Mouse (Mus musculus) A20 (cell line): ENCODE measurements around the gene Hcn1.
"Not testable (repeated sequence)": the region's sequence is repeated elsewhere in the genome, so short reads cannot be mapped to it uniquely, and the experiment has no call there.

Experiments used
- DNase-seq: peaks from one replicate; pipeline ENCODE4 v3.0.0-alpha.2; 2011; ENCODE audit warnings: low read depth, low spot score

Hcn1 gene

GRCm38 (mm10) chr13:117877787-117878186 lies 275.7 kb downstream of the Hcn1 start:
- no peak for DNase-seq

GRCm38 (mm10) chr13:117880471-117881225 lies 278.5 kb downstream of the Hcn1 start:
- no peak for DNase-seq

GRCm38 (mm10) chr13:117892076-117892475 lies 290.0 kb downstream of the Hcn1 start:
- DNase-seq, result no peak

DNA sequence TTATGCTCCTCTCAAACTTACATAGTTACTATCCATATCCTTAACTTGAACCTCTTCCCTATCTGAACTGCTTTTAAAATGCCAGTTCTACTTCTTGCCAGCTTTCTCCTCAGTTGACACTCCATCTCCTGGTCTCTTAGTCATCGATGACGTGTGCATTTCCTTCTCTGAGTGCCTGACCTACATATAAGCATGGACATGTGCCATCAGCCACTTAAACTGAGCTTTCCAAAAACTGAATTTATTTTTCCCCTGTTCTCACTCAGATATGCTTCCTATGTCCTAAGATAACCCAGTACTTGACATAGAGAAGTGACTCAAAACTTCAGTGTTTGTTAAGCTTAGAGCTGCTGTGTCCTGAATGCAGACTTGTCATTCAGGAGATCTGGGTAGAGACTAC lies 295.9 kb downstream of the Hcn1 start:
- no peak for DNase-seq

DNA sequence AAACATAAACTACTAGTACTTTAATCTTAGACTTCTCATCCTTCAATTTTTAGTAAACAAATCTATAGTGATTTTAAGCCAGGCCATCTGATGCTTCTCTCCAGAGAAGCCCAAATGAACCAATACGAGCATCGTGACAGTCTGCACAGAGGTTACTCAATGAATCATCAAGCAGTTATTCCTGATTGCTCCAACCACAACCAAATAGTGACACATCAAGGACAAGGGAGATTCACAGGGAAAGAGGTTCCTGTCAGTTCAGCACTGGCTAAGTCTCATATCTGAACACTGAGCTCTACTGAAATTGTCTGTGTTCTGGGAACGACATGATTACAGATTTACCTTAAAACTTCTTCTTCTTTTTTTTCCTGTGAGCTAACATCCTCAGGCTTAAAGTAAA lies 305.7 kb downstream of the Hcn1 start:
- no peak for DNase-seq

GRCm38 (mm10) chr13:117929734-117930133 lies 327.6 kb downstream of the Hcn1 start:
- DNase-seq, result no peak

DNA sequence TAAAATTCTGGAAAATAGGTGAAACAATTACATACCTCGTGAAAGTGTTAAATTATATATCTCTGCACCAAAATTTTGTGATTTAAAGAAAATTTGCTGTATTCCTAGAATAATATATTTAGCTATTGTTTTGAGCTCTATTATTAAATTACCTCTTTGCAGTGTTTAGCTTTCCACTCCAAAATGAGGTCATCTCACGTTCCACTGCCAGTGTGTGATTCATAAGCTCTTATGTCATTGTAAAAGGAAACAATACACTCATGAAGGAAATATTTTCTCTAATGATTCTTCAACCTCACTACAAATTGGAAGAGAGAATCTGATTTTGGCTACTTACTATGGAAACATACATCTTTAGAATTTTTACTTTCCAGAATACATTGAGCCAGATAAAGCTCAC lies 329.6 kb downstream of the Hcn1 start:
- DNase-seq, result no peak

DNA sequence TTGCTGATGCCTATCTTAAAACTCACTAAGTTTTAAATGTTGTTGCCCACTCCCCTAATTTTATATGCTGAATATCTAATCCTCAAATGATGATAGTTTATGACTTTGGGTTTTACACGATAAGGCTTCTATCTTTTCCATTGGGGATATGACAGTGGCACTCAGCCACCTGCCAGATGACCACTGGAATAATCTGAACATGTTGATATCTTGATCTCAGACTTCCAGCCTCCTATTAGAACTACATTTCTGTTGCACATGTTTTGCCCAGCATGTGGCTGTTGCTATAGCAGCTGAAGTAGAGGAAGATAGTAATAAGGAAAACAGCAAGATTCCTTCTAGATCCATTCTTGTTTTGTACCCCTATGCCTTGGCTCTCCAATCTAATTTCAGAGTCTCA lies 336.6 kb downstream of the Hcn1 start:
- no peak for DNase-seq

DNA sequence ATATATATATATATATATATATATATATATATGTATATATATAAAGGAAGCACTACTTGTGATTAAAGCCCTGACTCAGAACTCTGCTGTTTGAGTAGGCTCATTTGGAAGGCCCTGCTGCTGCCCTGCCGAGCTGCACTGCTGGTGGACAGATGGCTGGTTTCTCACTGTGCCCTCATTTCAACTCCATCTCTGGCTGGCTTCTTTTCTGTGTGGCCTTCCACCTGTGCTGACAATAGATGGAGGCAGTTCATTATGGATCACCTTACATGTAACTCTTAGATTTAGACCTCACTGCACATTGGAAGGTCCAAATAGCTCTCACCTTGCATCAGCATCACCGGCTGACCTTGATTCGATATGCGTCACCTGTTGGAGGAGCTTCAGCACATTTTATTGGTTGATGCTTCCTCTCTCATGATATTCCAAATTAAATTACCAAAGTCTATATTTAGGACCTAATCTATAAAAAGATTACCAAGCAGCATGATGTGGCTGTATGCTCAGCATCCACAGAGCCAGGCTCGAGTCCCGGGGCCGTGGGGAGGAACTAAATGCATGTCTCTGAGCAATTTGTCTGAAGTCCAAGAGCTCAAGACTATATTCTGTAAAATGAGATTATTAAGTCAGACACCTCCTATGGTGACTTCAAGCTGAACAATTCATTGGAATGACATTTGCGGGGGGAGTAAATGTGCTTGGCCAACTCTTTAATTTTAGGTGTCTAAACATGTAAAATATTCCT lies 338.6 kb downstream of the Hcn1 start:
- DNase-seq, result no peak

DNA sequence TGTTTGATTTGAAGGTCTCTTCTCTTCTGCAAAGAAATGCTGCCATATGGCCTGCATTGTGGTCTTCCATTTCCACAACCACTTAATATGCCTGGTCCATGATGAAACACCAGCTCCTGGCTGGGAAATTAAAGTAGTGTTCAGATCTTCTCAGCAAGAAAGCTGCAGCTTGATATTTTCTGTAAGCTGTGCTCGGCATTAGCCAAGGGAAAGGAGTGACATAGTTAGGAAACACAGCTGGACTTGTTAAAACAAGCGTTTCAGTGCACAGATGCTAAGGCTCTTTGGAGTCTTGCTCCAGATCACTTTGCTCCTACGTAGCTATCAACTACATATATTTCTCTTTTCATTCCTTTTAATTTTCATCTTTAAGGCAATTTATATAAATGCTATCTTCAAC lies 344.7 kb downstream of the Hcn1 start:
- DNase-seq, result no peak

GRCm38 (mm10) chr13:117947704-117948376 lies 345.7 kb downstream of the Hcn1 start:
- no peak for DNase-seq

DNA sequence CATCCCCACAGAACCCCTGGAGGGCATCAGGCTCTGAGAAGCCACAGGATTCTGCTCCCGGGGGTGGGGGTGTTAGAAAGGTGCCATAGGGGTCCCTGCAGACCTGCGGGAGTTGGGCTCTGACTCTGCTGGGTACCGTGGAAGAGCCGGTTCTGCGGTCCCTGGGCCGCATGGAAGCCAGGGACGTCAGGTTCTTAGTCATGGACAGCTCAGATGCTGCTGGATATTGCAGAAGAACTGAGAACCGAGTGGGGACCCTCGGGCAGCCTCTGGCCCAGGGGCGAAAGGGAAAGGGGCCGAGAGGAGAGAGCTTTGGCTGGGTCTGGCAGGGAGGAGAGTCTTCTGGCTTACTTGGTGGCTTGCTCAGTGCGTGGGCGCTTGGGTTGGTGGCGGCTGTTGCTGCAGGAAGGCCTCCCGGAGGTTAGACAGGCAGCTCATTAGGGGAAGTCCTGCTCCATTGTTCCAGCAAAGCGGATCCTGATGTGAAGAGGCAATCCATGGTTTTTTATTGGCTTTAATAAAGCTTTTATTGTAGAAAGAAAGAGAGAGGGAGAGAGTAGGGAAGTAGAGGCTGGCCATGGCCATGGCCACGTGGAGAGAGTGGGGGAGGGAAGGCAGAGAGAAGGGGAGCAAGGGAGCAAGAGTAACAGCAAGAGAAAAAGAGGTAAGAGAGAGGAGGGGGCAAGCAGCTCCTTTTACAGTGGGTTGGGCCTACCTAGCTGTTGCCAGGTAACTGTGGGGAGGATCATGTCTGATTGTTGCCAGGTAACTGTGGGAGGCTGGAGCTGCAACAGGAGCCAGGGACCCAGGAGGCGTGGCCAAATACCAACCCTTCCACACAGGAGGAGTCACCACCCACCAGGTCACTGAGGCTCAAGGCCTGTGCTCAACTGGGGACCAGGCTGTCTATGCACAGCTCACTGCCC lies 356.6 kb downstream of the Hcn1 start:
- no peak for DNase-seq

GRCm38 (mm10) chr13:117964620-117965019 lies 362.5 kb downstream of the Hcn1 start:
- no peak for DNase-seq

- no peak for DNase-seq
Observed at GRCm38 (mm10) chr13:117975382-117975781, 373.3 kb downstream of the Hcn1 start.

- DNase-seq, result no peak
Observed at GRCm38 (mm10) chr13:117975823-117976222, 373.7 kb downstream of the Hcn1 start.

GRCm38 (mm10) chr13:117984339-117984738 lies 382.2 kb downstream of the Hcn1 start:
- no peak for DNase-seq

DNA sequence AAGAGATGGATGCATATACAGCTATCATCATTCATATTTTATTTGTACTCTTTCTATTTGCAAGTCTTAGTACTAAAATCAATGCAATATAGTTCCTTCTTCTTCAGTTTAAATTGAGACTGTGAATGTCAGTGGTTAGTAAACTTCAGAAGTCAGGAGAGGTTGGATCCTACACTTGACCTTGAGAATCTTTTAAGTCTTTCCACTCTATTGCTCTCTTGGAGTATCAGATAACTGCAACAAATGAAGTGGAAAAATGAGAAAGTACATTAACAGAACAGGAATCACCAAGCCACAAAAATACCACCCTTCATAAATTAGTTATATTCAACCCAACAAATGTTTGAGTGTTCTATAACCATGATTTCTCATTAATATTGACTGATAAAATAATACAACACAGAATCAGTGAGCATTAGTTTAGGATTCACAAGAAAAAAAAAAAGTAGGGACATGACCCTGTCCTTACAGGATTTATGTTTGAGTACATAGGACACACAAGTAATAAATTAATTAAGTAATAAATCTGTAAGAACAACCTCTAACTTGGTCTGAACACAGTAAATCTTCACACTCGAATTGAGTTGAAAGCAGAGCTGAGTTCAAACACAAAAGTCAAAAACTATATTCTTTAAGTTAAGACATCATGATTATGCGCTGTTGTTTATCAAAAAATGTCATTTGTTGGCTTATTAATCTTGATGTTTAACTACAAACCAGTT lies 397.8 kb downstream of the Hcn1 start:
- DNase-seq, result no peak

DNA sequence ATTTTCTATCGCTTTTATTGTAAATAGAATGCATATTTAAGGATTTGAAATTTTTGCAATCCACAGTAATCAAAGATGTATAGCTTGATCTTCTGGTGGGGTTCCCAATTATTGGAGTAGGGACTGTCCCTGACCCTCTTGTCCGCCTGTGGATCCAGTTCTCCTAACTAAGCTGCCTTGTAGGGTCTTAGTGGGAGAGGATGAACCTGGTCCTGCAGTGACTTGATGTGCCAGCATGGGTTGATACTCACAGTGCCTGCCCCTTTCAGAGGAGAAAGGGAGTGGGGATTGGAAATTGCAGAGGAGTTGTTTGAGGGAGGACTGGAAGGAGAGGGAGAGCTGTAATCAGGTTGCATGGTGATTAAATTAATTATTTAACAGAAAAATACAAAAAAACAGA lies 398.4 kb downstream of the Hcn1 start:
- no peak for DNase-seq

DNA sequence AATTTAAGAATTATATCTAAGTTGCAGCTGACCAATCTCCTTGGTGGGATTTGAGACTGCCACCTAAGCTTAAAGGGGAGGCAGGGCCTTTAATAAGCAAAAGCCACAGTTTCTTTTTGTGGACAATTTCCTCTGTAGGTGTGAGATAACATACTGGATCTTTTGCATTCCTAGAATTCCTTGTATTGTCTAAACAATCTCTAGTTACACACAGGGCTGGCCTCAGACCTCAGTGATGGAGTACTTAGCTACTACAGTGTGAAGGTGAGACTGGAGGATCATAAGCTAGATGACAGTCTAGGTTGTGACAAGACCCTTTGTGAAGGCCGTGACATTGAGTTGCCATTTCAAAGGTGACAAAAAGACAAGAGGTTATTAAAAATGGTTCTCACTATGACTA lies 419.1 kb downstream of the Hcn1 start:
- no peak for DNase-seq

GRCm38 (mm10) chr13:118022891-118023290 lies 420.8 kb downstream of the Hcn1 start:
- DNase-seq, result not testable (repeated sequence)

DNA sequence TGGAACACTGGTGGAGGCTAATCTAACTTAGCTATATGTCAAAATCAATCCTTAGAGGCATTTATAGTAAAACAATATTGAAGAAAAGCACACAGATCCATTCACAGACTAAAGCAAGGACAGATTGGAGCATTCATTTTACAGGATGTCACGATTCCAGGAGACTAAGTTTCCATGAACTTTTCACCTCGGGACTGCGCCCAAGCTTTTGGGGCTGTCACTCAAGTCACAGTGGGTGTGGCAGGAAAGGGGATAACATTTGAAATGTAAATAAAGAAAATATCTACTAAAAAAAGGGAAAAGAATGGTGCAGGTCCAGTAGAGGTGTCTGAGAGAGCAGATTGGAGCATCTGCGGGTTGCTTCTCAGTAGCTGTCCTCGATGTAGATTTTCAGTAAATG lies 421.3 kb downstream of the Hcn1 start:
- DNase-seq, result no peak
